Mouse (Mus musculus) heart, embryonic 11.5 days (tissue): ENCODE measurements at regions not wholly inside any gene's neighbourhood (a gene's known extent, or its start where the extent isn't known, plus 50 kb on each side); places are given as distances from the start of the nearest gene placed in this dataset.

Experiments
- ATAC-seq: fragments of 200-750 bp; cut with Nextera tagmentation; replicated peaks from 2 replicates; pipeline ENCODE4 v1.8.0; 2017; ENCODE audit warnings: moderate library complexity; ENCODE audit not compliant: insufficient number of reproducible peaks, low FRiP score, low TSS enrichment
- H3K27ac ChIP-seq: fragments of 300-500 bp; sonication (generic); 2 replicates; pipeline ENCODE4 v1.5.1; 2014; ENCODE audit warnings: mild to moderate bottlenecking, low read depth, low read length
- H3K27me3 ChIP-seq: fragments of 300-500 bp; sonication (generic); 2 replicates; pipeline ENCODE4 v1.6.1; 2014; ENCODE audit warnings: mild to moderate bottlenecking, low read length, mixed read lengths; ENCODE audit not compliant: control insufficient read depth, insufficient read depth
- H3K36me3 ChIP-seq: fragments of 300-500 bp; sonication (generic); 2 replicates; pipeline ENCODE4 v1.6.1; 2014; ENCODE audit warnings: mild to moderate bottlenecking, low read length, moderate library complexity, mixed read lengths; ENCODE audit not compliant: control insufficient read depth, insufficient read depth
- H3K4me1 ChIP-seq: fragments of 300-500 bp; sonication (generic); 2 replicates; pipeline ENCODE4 v1.6.1; 2014; ENCODE audit warnings: low read length; ENCODE audit not compliant: control insufficient read depth, insufficient read depth
- H3K4me2 ChIP-seq: fragments of 300-500 bp; sonication (generic); 2 replicates; pipeline ENCODE4 v1.6.1; 2014; ENCODE audit warnings: mild to moderate bottlenecking, moderate library complexity
- H3K4me3 ChIP-seq: fragments of 300-500 bp; sonication (generic); 2 replicates; pipeline ENCODE4 v1.5.1; 2014; ENCODE audit warnings: low read depth, low read length
- H3K9ac ChIP-seq: fragments of 300-500 bp; sonication (generic); 2 replicates; pipeline ENCODE4 v1.6.1; 2014; ENCODE audit warnings: mild to moderate bottlenecking, low read depth, low read length, moderate library complexity
- H3K9me3 ChIP-seq: fragments of 300-500 bp; sonication (generic); replicated peaks from 2 replicates; pipeline ENCODE4 v1.6.1; 2016; ENCODE audit warnings: low read length; ENCODE audit not compliant: control insufficient read depth
- WGBS: fragments of 180-500 bp; shearing (Covaris S2); extraction: QIAGEN DNeasy Blood & Tissue Kit; methylation state at CpG from one replicate; pipeline ENCODE4 v1.1.7; 2014; ENCODE audit not compliant: insufficient replicate concordance; 5-methylcytosine and 5-hydroxymethylcytosine counted together

- H3K4me3 ChIP-seq: no peak overlapping the region
- H3K36me3 ChIP-seq: no peaks in the 10 kb centered on the region
- no peak overlapping the region for H3K9ac ChIP-seq
- H3K27me3 ChIP-seq: no peaks in the 10 kb centered on the region
- H3K27ac ChIP-seq: no peak overlapping the region
- no peak overlapping the region for H3K4me2 ChIP-seq
- H3K9me3 ChIP-seq: no peaks in the 10 kb centered on the region
- ATAC-seq: no peak
- 74% methylated on average over 3 of the region's 3 CpGs for whole genome bisulfite sequencing
- H3K4me1 ChIP-seq: no peaks in the 10 kb centered on the region
These were observed 761.2 kb downstream of the Adgrl2 start for GRCm38 (mm10) chr3:148229192-148229591.

GRCm38 (mm10) chr3:148228002-148228707 lies 762.2 kb downstream of the Adgrl2 start:
- no peak for ATAC-seq
- H3K4me1 ChIP-seq: no peaks in the 10 kb centered on the region
- no peaks in the 10 kb centered on the region for H3K36me3 ChIP-seq
- H3K27ac ChIP-seq: no peak overlapping the region
- no peak overlapping the region for H3K4me3 ChIP-seq
- H3K4me2 ChIP-seq: no peak overlapping the region
- H3K9ac ChIP-seq: no peak overlapping the region
- H3K9me3 ChIP-seq: no peaks in the 10 kb centered on the region
- WGBS: 65% methylated on average over 9 of the region's 9 CpGs
- H3K27me3 ChIP-seq: no peaks in the 10 kb centered on the region

DNA sequence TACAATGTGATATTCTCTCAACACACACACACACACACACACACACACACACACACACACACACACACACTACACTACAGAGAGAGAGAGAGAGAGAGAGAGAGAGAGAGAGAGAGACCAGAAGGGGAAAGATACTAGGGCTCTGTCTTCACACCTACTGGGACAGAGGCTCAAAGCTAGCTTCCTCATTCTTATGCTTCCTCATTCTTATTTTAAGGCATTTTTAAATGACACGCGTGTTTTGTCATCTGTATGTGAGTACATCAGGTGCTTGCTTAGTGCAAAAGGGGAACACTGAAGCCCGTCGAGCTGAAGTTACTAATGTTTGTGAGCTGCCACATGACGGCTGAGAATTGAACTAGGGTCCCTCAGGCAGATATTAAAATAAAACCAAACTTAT lies 769.5 kb downstream of the Adgrl2 start:
- Histone ChIP-seq H3K4me3 (no peak overlapping the region), H3K4me2 (no peak overlapping the region), H3K27ac (no peak overlapping the region), H3K9ac (no peak overlapping the region), H3K36me3 (no peaks in the 10 kb centered on the region), H3K4me1 (no peaks in the 10 kb centered on the region), H3K9me3 (no peaks in the 10 kb centered on the region), H3K27me3 (no peaks in the 10 kb centered on the region)
- no peak for ATAC-seq
- 86% methylated on average over 5 of the region's 5 CpGs for WGBS

DNA sequence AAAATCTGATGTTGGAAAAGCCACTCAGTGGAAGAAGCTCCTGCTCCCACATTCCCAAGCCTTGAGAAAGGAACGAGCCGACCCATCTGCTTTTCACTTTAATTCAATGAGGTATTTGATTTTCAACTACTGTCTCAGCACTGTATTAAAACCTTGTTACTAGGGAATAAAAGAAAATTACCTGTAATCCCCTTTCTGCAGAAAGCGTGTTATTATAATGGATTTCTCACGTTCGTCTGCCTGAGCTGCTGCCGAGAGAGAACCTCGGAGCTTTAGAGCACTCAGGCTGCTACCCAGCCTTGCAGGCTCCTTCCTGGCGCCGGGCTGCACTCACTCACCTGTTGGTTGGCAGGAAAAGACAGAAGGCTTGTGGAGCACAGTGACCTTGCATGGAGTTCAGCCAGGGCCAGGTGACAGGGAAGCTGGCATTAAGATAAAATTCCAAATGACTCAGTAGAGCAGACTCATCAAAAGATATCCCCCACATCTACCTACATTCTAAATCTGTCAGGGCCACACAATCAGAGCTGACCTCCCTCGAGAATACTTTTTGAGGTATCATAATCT lies 770.2 kb downstream of the Adgrl2 start:
- Histone ChIP-seq H3K4me2 (no peak overlapping the region), H3K9me3 (no peaks in the 10 kb centered on the region), H3K27me3 (no peaks in the 10 kb centered on the region), H3K9ac (no peak overlapping the region), H3K4me1 (no peaks in the 10 kb centered on the region), H3K4me3 (no peak overlapping the region), H3K36me3 (no peaks in the 10 kb centered on the region), H3K27ac (no peak overlapping the region)
- no peak for ATAC-seq
- 71% methylated on average over 10 of the region's 10 CpGs for WGBS

DNA sequence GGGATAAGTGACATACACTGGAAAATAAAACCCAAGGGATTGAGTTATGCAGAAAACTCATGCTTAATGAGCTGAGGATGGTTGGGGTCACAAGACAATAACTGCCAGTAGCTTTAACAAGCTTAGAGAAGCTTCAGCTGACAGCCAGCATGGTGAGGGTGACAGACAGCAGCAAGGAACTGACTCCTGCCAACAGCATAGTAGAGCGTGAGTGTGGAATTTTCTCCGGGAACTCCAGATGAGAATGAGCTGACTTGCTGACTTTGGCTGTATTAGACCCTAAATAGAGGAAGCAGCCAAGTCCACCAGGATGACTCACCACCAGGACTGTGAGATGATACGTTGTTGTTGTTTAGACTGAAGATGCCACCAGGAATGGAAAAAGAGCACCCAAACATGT lies 788.2 kb downstream of the Adgrl2 start:
- 53% methylated on average over 3 of the region's 3 CpGs for WGBS
- Histone ChIP-seq H3K27ac (no peak overlapping the region), H3K27me3 (no peaks in the 10 kb centered on the region), H3K4me3 (no peak overlapping the region), H3K9ac (no peak overlapping the region), H3K4me2 (no peak overlapping the region), H3K36me3 (no peaks in the 10 kb centered on the region), H3K9me3 (no peaks in the 10 kb centered on the region), H3K4me1 (no peaks in the 10 kb centered on the region)
- ATAC-seq: no peak

- no peaks in the 10 kb centered on the region for H3K36me3 ChIP-seq
- no peaks in the 10 kb centered on the region for H3K27me3 ChIP-seq
- no peak for ATAC-seq
- no peak overlapping the region for H3K4me3 ChIP-seq
- no peaks in the 10 kb centered on the region for H3K4me1 ChIP-seq
- H3K27ac ChIP-seq: no peak overlapping the region
- H3K9ac ChIP-seq: no peak overlapping the region
- H3K4me2 ChIP-seq: no peak overlapping the region
- WGBS: 51% methylated on average over 2 of the region's 2 CpGs
- H3K9me3 ChIP-seq: no peaks in the 10 kb centered on the region
These were observed 803.7 kb downstream of the Adgrl2 start for GRCm38 (mm10) chr3:148186704-148187103.

DNA sequence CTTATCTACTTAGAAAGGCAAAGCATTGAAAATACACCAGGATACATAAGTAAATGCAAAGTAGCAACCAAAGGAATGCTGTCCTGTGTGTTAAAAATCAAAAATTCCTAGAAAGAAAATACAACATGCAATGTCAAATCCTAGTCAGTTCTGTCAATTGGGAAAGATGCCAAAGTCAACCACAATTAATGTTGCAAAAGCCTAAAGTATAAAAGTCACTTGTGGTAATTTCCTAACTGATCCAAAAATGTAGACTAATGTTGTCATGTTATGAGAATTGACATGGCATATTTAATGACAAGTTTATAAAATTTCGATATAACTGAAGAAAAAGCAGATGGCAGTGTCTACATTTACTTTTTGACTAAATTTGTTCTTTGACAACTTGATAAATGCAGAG lies 822.8 kb downstream of the Adgrl2 start:
- H3K9me3 ChIP-seq: no peaks in the 10 kb centered on the region
- no peak for ATAC-seq
- WGBS: 72% methylated on average over 1 of the region's 1 CpGs
- H3K9ac ChIP-seq: no peak overlapping the region
- H3K4me2 ChIP-seq: no peak overlapping the region
- H3K4me1 ChIP-seq: no peaks in the 10 kb centered on the region
- H3K4me3 ChIP-seq: no peak overlapping the region
- H3K27ac ChIP-seq: no peak overlapping the region
- no peaks in the 10 kb centered on the region for H3K36me3 ChIP-seq
- no peaks in the 10 kb centered on the region for H3K27me3 ChIP-seq

DNA sequence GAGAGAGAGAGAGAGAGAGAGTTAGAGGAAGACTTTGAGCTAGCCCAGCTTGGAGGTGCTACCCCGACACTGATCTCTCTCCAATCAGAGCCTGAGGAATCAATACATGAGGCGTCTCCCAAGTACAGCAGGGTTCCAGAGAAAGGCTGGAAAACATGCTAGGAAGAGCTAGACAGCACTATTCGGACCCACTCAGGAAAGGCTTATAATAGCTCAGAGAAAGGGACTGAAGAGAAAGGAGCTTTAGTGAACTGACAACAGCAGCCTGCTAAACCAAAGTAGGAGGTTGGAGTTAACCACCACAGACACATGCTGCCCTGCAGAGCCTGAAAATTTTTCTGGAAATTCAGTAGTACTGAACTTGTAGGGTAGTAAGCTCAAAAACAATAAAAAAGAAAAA lies 831.3 kb downstream of the Adgrl2 start:
- Histone ChIP-seq H3K27me3 (no peaks in the 10 kb centered on the region), H3K4me2 (no peak overlapping the region), H3K9me3 (no peaks in the 10 kb centered on the region), H3K4me1 (no peaks in the 10 kb centered on the region), H3K27ac (no peak overlapping the region), H3K9ac (no peak overlapping the region), H3K36me3 (no peaks in the 10 kb centered on the region), H3K4me3 (no peak overlapping the region)
- WGBS: 47% methylated on average over 3 of the region's 3 CpGs
- ATAC-seq: no peak

- H3K27me3 ChIP-seq: no peaks in the 10 kb centered on the region
- no peaks in the 10 kb centered on the region for H3K4me1 ChIP-seq
- WGBS: 85% methylated on average over 2 of the region's 2 CpGs
- H3K36me3 ChIP-seq: no peaks in the 10 kb centered on the region
- H3K9me3 ChIP-seq: no peaks in the 10 kb centered on the region
- no peak overlapping the region for H3K4me3 ChIP-seq
- H3K27ac ChIP-seq: no peak overlapping the region
- H3K4me2 ChIP-seq: no peak overlapping the region
- ATAC-seq: no peak
- no peak overlapping the region for H3K9ac ChIP-seq
These were observed 831.8 kb downstream of the Adgrl2 start for GRCm38 (mm10) chr3:148158533-148158932.
